Mouse (Mus musculus) left cerebral cortex, postnatal 4 days (tissue): ENCODE data around the gene Pard3b. TPM values are rescaled to one million over a fixed set of nuclear protein-coding genes. Genes with fewer than 3 reads are reported as not detected.

ENCODE experiments used
- DNase-seq: peaks from one replicate; pipeline ENCODE4 v3.0.0-alpha.2; 2022
- intact Hi-C: fragments of 180-260 bp; cut with DNase I; formaldehyde crosslinking; loops from one replicate; pipeline ENCODE4 v1.15.1; 2025
- total RNA-seq, 2 experiments: library from RNA; stranded (reverse); gene quantifications; 2 replicates each; pipeline ENCODE4 v1.2.3; 2021

Pard3b gene
- total RNA-seq, 2 experiments from 2014 or later: 6.3 to 7.1 TPM

DNA sequence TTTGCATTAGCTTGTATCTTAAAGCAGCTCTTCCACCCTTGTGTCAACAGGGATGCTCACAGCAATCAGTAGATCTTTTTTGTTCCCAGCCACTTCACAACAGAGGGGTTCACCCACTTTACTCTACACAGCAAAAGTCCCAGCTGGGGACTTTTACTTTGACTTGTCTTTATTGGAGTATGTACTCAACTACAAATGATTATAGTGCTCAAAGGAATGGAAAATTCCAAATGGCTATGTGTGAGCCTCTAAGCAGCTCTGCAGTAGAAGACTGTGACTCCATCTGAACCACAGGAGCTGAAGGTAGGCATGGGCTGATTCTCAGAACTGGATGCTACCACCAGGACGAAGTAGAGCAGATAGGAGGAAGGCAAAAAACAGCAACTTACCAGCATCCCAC lies 983.8 kb downstream of the Pard3b start:
- intact Hi-C loops: no loop called here
- DNase-seq: no peak

DNA sequence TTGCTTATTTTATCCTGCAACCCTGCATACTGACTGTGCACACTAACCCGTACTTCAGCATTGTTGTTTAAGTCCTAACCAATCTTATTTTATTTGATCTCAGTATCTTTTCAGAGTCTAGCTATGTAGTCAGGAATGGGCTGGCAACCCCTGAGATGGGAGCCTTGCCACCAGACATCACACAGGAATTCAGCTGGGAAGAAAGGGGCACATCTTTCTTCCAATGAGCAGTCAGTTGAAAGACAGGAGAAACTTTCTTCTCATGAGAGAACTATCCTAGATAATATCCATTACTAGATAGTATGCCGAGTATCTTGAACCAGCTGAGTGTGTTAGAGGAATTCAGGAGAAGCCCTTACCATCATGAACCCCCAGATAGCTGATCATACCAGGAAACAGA lies 985.5 kb downstream of the Pard3b start:
- no peak for DNase-seq
- intact Hi-C loops: no loop called here

DNA sequence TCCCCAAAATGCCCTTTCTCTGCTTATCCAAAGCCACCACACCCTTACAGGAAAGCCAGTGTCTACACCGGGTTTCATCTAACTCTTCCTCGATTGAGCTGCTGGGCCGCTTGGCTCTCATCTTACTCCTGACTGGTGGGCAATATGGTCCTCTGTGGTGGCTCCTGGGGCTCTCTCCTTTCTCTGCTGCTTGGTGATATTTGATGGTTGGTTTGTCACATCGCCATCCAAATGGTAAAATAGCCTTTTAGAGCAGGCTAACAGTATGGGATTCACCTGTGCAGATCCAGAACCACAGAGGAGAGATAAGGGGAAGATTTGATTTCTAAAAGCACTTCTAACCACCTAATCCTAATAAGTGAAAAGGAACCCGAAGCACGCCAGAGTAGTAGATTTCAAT lies 986.2 kb downstream of the Pard3b start:
- DNase-seq: no peak
- intact Hi-C loops: no loop called here

DNA sequence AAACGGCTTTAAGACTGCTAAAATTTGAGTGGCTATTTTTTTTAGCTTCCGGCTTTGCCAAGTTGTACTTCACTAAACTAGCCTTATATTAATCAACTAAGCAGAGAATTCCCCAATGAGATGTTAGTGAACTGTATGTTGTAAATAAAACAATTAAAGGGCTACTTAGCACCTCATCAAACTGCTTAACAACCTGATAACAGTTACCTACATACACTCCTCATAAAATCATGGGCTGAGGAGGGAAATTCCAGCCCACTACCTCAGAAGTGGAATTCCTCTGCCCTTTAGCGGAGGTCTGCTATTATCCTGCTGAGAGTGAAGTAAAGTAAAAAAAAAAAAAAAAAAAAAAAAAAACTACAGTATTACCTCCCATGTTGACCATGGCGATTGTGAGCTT lies 986.7 kb downstream of the Pard3b start:
- no peak for DNase-seq
- intact Hi-C loops: no loop called here

DNA sequence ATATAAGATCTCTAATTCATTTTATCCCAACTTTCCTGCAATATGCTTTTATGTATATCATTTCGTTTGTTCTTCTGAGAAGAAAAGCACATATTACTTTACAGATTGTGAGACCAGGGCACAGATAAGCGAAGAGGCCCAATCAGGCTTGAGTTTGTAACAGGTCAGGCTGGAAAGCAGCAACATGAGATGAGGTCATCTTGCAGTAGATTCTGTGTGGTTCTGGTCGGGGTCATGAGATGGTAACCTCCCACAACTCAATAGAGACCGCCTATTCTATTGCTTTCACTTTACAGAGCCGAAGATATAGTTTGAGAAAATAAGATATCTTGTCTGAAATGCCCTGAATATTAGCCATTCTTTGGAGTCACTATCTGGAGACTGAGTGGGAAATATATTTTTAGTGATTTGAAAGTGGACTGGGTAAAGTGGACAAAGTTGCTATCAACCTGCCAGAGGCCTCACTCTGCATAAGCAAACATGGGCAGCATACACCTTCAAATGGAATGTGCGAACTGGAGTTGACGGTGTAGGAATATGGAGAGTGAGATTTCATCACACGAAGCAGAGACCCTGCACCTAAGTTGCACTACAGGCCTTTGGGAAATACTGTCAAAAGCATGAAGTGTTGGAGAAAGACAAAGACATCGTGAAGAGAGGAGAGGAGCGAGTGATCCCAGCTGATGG lies 987.3 kb downstream of the Pard3b start:
- intact Hi-C loops: no loop called here
- no peak for DNase-seq

DNA sequence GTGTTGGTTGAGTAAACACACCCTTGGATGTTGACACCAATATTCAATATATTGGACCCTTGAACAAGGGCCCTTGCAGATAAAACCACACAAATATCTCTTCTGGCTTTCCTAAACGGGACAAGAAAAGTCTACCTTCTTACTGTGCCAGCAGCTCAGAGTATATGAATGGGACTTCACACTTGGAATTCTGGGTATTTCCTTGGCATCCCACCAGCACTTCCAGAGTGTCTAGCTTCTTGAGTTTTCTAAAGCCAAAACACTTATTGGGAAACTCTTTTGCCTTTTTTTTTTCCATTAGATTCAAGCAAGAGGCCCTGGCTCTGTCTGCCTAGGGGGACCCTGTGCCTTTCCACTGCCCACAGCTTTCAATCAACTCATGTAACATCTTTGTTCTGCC lies 991.3 kb downstream of the Pard3b start:
- DNase-seq: no peak

DNA sequence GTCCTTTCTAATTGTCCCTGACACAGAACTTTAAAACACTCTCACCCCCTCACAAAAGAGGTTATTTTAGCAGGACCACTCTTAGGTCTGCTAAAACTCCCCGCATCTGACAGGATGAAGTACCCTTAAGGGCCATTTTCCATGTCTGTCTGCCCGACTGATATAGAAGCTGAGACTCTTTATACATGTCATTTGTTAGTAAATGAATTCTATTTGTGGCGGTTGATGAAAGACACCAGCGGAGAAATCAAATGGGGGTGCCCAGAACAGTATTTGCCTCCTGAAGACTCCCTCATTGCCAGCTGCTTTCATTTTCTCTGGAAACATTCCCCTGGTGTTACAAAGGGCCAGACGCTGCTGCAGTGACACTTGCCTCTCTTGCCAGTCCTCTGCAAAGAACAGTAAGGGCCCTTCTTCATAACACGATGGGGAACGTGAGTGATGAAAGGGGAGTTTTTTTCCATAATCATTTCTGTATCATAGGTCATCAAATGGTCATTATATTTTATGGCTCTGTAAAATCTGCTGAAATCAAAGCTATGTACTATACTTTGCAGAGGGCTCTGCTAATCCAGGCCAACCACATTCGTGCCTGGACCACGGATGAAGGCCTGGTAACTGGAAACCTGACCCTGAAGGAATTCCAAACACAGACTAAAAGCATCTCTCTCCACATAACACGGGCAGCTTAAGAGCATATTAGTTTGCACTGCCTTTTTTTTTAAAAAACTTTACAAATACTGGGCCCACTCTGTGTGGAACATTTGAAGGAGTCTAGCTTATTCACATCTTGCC lies 993.1 kb downstream of the Pard3b start:
- DNase-seq: no peak
- intact Hi-C loops: no loop called here

More for the DNA sequence above, 991.3 kb downstream of the Pard3b start:
- intact Hi-C loops: no loop called here

DNA sequence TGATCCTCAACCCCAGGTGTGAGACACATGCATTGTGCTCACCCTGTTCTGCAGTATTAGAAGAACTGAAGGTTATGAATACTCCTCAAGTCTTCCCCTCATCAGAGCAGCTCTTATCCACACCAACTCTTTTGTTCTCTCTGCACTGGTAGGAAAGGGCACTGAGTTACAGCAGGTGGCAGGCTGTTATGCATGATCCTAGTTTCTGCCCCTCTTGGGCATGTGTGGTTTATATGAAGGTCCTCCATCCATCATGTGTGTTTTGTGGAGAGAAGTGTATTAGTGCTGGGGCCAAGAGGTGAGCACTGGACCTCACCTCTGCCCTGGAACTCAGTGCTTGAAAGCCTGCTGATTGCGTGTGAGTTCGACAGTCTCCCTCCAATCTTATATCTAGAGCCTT lies 994.3 kb downstream of the Pard3b start:
- intact Hi-C loops: no loop called here

DNA sequence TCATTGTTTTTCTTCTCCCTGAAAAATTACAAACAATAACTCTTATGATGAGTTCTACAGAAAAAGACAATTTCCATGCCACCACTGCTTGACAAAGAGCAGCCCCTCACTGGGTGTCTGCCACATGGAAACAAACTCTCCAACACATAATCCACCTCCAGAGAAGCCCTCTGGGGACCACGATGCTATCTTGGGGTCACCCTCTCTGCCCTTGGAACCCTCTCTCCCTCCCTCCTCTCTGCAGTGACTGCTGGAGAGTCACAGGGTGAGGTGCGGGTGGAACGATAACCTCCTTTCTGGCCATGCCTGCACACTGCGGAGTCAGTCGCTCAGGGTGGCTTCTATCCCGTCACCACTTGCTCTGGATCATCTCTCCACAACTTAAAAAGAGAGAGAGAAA lies 996.6 kb downstream of the Pard3b start:
- no peak for DNase-seq
- intact Hi-C loops: no loop called here

More for the DNA sequence above, 994.3 kb downstream of the Pard3b start:
- DNase-seq: no peak

DNA sequence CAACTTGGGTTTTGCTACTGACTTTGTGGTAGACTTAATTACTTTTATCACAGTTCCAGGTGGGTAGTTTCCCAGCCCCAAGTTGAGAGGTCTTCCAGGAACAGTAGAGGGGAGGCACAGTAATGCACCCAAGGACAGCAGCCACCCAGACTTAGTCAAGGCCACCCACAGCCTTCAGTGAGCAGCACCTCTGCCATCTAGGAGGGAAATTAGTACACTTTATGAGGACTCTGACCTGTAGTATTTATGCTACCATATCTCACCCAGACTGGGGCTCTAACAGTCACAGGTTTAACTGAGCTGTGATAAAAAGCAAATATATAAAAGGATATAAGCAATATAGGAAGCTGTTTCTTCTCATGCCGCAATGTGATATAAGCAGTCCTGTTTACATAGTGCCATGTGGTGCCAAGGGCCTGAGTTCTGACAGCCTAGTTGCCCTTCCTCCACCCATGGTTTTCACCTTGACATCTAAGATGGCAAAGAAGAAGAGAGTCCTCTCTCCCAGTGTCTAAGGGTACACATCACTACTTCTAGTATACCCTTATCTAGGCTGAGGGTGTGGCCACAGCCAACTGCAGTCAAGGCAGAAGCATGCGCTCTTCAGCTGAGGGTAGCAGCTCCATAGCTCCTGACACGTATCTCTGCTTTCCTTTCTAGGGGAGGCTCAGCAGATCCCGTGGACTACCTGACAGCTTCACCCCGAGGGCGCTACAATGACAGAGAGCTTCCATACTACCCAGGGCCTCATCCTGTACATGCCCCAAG lies 998.5 kb downstream of the Pard3b start:
- no peak for DNase-seq
- intact Hi-C loops: no loop called here

DNA sequence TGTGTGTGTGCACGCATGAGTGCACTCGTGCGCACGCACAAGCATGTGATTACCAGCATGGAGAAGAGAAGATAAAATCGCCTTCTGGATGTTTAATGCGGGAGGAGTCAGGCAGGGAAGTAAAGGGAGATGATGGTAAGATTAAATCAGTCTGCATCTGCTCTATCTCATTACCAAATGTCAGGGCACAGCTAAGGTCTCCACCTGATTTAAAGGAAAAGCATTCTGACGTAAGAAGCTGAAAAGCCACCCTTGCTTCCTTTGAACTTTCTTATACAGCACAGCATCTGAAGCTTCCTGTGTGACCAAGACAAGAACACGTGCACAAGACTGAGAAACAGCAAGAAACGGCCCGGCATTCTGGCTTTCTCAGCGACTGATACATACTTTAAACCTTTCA lies 1000.4 kb downstream of the Pard3b start:
- DNase-seq: no peak
- intact Hi-C loops: no loop called here

DNA sequence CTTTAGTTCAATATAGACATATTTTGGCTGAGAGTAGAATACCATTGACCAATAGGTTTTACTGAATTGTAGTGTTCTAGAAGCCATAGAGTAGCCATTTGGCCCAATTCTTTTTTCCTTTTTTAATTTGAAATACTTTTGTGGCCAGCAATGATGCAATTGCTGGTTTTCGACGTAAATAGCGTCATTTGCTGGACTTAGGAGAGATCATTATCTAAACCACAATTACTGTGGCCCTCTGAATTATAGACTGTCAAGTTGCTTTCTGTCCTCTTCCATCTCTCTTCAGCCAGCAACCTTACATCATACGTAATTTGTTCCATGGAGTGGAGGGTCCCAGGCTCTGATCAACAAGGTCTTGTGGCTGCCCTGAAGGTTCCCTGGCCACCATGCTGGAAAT lies 1000.8 kb downstream of the Pard3b start:
- DNase-seq: no peak
- intact Hi-C loops: no loop called here

DNA sequence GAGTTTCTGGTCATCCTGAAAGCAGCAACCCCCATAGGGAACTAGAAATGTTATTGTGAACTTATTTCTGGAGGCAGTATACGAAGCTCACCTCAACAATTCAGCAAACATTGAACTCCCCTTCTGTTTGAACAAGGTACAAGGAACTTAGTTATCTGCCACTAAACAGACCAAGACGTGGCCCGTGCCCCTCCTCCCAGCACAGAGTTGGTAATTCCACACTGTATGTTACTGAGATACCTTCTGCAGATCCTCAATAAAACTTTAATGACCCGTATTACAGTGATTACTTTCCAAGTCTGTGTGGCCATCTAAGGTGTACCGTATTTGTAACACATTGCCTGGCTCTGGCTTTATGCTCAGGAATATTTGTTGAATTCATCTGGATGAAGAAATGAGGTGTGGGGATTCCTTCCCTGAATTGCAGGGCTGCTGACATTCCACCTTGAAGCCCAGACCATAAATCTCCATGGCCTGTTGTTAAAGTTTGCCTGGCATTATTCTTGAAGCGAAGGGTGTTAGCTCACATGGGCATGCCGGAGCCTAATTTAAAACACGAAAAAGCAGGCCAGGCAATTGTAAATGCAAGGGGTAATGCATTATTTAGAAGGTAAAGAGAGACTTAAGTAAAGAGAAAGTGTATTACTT lies 1006.1 kb downstream of the Pard3b start:
- no peak for DNase-seq
- intact Hi-C loops: no loop called here

DNA sequence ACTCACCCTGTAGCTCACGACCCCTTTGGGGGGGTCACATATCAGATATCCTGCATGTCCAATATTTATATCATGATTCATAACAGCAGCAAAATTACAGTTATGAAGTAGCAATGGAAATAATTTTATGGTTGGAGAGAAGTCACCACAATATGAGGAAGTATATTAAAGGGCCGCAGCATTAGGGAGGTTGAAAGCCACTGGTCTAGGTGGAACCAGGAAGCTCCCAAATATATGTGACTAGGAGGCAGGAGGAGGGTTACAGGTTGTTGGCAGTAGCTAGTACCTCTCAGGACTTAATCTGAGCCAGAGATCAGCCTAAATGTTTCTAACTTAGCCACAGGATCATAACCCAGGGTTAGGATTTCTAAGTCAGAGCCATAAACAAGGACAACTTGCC lies 1008.2 kb downstream of the Pard3b start:
- no peak for DNase-seq
- intact Hi-C loops: no loop called here

DNA sequence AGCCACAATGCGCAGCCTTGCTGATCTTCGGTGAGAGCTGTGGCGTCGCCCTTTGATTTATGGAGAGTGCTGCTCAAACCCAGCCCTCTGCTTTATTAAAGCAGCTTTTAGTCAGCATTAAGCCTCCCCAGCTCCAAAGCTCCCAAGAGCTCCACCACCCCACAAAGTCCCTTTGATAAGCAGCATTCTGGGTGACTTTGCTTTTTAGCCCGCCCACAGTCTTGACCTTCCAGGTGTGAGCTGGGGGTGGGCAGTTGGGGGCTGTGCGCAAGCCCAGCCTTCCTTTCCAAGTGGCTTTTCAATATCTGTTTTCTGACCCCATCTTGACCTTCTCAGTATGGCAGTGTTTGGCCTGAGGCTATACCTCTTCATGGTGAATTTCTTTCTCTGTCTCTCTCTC lies 1009.5 kb downstream of the Pard3b start:
- intact Hi-C loops: no loop called here
- DNase-seq: no peak

DNA sequence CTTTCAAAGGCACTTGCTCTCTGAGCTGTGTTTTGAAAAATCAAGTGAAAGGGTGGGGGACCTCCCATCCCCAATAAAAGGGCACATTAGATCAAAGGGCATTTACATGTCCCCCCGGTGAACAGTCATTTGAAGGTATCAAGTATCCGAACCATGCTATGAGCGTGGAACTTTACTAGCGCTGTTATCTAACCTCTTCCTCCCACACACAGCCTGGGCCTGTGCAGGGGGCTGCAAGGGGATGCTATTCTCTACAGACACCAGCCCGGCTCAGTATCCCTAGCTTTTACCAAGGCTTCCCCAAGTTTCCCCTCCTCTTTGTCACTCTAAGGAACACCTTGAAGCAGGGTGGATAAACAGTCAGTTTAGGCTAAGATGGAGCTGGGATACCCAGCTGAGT lies 1010.0 kb downstream of the Pard3b start:
- intact Hi-C loops: no loop called here
- no peak for DNase-seq

DNA sequence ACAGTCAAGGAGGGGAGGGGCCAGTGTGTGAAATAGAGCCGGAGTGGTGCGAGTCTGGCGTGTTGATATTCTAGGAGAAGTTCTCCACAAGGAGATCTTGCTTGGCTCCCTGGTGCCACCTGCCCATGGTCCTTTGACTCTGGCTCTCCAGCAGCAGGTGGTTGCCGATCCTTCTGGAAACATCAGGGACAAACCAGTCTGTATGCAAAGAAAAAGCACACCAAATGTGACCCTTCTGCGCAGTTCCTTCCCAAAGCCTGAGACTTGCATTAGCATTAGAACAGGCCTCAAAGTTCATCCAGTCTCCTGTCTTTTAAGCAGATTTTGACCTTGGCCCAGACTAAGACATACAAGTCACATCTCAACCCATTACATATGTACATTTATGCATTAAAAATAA lies 1011.9 kb downstream of the Pard3b start:
- intact Hi-C loops: no loop called here
- DNase-seq: no peak

DNA sequence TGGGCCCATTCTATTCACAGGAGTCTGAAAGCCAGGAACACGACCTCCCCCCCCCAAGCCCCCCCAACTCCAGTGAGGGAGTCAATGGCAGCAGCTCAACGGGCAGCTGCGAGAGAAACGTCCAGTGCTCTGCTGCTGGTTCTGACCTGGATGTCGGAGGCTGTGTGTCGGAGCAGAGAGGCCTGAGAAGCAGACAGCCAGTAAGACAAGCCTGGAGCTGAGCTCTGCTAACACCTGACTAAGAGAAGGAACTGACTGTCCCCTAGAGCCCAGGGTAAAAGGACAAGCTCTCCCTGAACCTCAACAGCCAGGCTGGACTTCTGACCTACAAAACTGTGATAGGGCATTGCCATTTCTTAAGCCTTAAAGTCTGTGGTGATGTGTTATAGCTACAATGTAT lies 1015.8 kb downstream of the Pard3b start:
- DNase-seq: no peak
- intact Hi-C loops: no loop called here

DNA sequence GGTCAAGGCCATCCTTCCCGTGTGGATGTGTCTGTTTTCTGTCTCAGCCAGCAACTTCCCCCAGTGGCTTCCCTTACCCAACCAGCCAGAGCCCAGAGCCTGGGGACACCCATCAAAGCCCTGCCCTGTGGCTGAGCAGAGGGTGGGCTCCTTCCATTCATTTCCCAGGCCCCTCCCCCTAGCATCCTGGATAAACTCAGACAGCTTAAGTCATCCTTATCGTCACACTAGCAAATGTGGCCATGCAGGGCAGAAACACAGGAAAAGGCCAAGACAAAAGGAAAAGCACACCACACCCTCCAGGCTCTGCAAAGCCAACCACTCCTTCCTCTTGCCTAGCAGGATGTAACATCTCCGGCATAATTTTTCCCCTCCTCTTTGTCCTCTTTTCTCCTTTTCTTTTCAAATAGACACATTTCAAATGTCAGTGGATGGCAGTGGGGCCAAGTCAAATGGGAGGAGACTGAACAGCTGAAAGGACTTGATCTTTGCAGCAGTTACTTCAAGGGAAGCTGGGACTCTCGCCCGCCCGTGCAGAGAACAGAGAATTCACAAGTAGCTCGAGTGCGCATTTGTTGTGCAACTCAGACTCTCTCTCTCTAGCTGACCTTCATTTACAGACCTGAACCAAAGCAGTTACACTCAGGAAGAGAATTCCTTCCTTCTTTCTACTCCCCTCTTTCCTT lies 1026.5 kb downstream of the Pard3b start:
- intact Hi-C loops: no loop called here
- DNase-seq: peak; percentile 43
